Mouse (Mus musculus) erythroblast, embryonic 14.5 days (primary cell): ENCODE data around the gene Sncg.

Experiments used
- GATA1 ChIP-seq: IDR thresholded peaks from 2 replicates; pipeline ENCODE4 v1.6.1; 2012; ENCODE audit warnings: low read length, inconsistent platforms, mixed read lengths
- TAL1 ChIP-seq: IDR thresholded peaks from 3 replicates; pipeline ENCODE4 v1.6.1; 2012; ENCODE audit warnings: low read length, inconsistent platforms, mixed read lengths

GRCm38 (mm10) chr14:34330657-34331158 is 43.9 kb downstream of the Sncg start:
- TF ChIP-seq TAL1 (no peak), GATA1 (no peak)
